Mouse (Mus musculus): ENCODE data around the gene Glis1.

GRCm38 (mm10) chr4:107459461-107459860, 25.1 kb downstream of the Glis1 start:
- no peak for TF ChIP-seq CTCF (IDR thresholded peaks at IDR 0.05; ENCODE audit: low read depth)
- no peak for TF ChIP-seq EP300 (IDR thresholded peaks at IDR 0.05; ENCODE audit: low read depth)

Measured in liver, embryonic 14.5 days (tissue).